In genomic region chr2:127749376-127749775, GRCm38 (mm10) we compare ENCODE assay signal across 22 mouse cellular contexts. TPM values are rescaled to one million over a fixed set of nuclear protein-coding genes. Genes with fewer than 3 reads are reported as not detected.
A peak's percentile ranks its signal among the peaks of the same experiment; 100 is the strongest.
DNase-seq lines count a peak whose midpoint lies in the region.
"Had no signal": no experiment of that assay in that cellular context is flagged by ENCODE, and none has a peak within 500 bp of the region (broad histone marks: within the 10 kb centered on the region; RNA-seq: fewer than 3 reads in every experiment).

No protein-coding gene starts in this region.

- peak; percentile 43 to 56 for DNase-seq in adrenal gland, adult (ENCODE audit: inconsistent age in 2 of 2, low spot score in 1 of 2)
- DNase-seq in adrenal gland, adult 18-20 months (ENCODE audit: low spot score in 2 of 2), result no peak
- peak; percentile 72 for DNase-seq in heart, adult 11 months
- no peak for DNase-seq in heart, adult 18-20 months
- peak; percentile 37 for DNase-seq in 416B (ENCODE audit: low read depth)
- DNase-seq in gastrocnemius, postnatal 25 days, result no peak
- no peak for DNase-seq in kidney, adult 8-10 months
- DNase-seq: cerebellum, adult 18-20 months; cerebellum, adult 9-11 months; cerebellum, postnatal 36 days; forebrain, postnatal 0 days; gastrocnemius, postnatal 14 days; heart, postnatal 14 days; kidney, adult 2 months had no signal

- 0 out of 2 replicates have a peak, but pooled peaks cover 2% of the 10 kb centered on the region for H3K4me1 ChIP-seq in brown adipose tissue, adult 24 weeks (ENCODE audit: control insufficient read depth, insufficient read depth, insufficient read length, low read length)
- H3K4me1 ChIP-seq: embryonic facial prominence, embryonic 13.5 days; forebrain, embryonic 13.5 days; intestine, embryonic 15.5 days had no signal

- peak overlapping the region; percentile 76 for H3K27ac ChIP-seq in brown adipose tissue, adult 24 weeks (replicated peaks; ENCODE audit: low read depth, low read length)
- H3K27ac ChIP-seq: embryonic facial prominence, embryonic 13.5 days; forebrain, embryonic 13.5 days; heart, embryonic 10.5 days; hindbrain, embryonic 10.5 days; hindbrain, embryonic 14.5 days; intestine, embryonic 15.5 days had no signal

- H3K4me3 ChIP-seq in brown adipose tissue, adult 24 weeks (ENCODE audit: insufficient read depth, low read depth, low read length), result no peak overlapping the region
- H3K4me3 ChIP-seq: embryonic facial prominence, embryonic 13.5 days; forebrain, embryonic 13.5 days; heart, embryonic 10.5 days; hindbrain, embryonic 10.5 days; intestine, embryonic 15.5 days had no signal

RNA-seq across cellular contexts. Expression of gene Mall, which starts 19.6 kb away (rescaled TPM):
- total RNA-seq in adrenal gland, adult 18-20 months (2021), result 1 to 10 TPM; 1.2 to 5.9 TPM
- total RNA-seq in heart, adult 18-20 months (2021), result 1 to 10 TPM; 6.7 to 7.0 TPM
- 2.4 and 3.4 TPM in 2 replicates for polyA plus RNA-seq in brown adipose tissue, adult 24 weeks (2012; ENCODE audit: insufficient read depth, insufficient read length, missing spikeins)
- 1 to 10 TPM; 3.7 to 5.5 TPM for total RNA-seq in gastrocnemius, postnatal 25 days (2021)
- total RNA-seq: granulocyte monocyte progenitor cell, adult 5-6 weeks had no signal

RNA-seq across cellular contexts. Expression of gene Nphp1, which starts 39.3 kb away (rescaled TPM):
- total RNA-seq in adrenal gland, adult 18-20 months (2021), result 10 to 100 TPM; 18.3 to 19.4 TPM
- total RNA-seq in heart, adult 18-20 months (2021), result 1 to 10 TPM; 7.6 to 9.4 TPM
- polyA plus RNA-seq in brown adipose tissue, adult 24 weeks (2012; ENCODE audit: insufficient read depth, insufficient read length, missing spikeins), result 24.4 and 28.2 TPM in 2 replicates
- 10 to 100 TPM; 16.7 to 20.0 TPM for total RNA-seq in gastrocnemius, postnatal 25 days (2021)

RNA-seq across cellular contexts. Expression of gene Mtln, which starts 42.9 kb away (rescaled TPM):
- total RNA-seq in adrenal gland, adult 18-20 months (2021), result 100 to 1,000 TPM in 1 of 2 experiments, 10 to 100 TPM in 1; 75.4 to 115 TPM
- 10 to 100 TPM; 53.2 to 69.3 TPM for total RNA-seq in heart, adult 18-20 months (2021)
- 176 and 191 TPM in 2 replicates for polyA plus RNA-seq in brown adipose tissue, adult 24 weeks (2012; ENCODE audit: insufficient read depth, insufficient read length, missing spikeins)
- 100 to 1,000 TPM; 104 to 110 TPM for total RNA-seq in gastrocnemius, postnatal 25 days (2021)

Comparison
In these comparisons a context has a peak if more than half of its experiments do, and no peak if none do; other contexts are left out.
1. DNase-seq: peak in adrenal gland, adult (2 of 2), heart, adult 11 months (single experiment) and 416B (single experiment); none in adrenal gland, adult 18-20 months (0 of 2), heart, adult 18-20 months (0 of 2), gastrocnemius, postnatal 25 days (single experiment) and kidney, adult 8-10 months (0 of 2).